Mouse (Mus musculus): ENCODE measurements around the gene Nup93. TPM values are rescaled to one million over a fixed set of nuclear protein-coding genes. Genes with fewer than 3 reads are reported as not detected.

The Nup93 gene
- polyA plus RNA-seq, 1 experiment: 58.7 TPM

GRCm38 (mm10) chr8:94184357-94184843 lies 30.0 kb upstream of the Nup93 start:
- Histone ChIP-seq H3K27me3 (ENCODE audit: control insufficient read depth, insufficient read depth, insufficient read length) (no peaks in the 10 kb centered on the region), H3K4me3 (ENCODE audit: insufficient read depth, poor library complexity, severe bottlenecking) (no peak overlapping the region), H3K36me3 (ENCODE audit: control insufficient read depth, insufficient read depth) (peaks cover 8% of the 10 kb centered on the region), H3ac (ENCODE audit: control insufficient read depth, insufficient read length, low read depth) (no peak overlapping the region), H3K79me2 (ENCODE audit: control insufficient read depth, insufficient read depth) (peaks cover 14% of the 10 kb centered on the region), H3K79me3 (ENCODE audit: low read depth) (peaks cover 5% of the 10 kb centered on the region)
- TF ChIP-seq MYOD1 (IDR thresholded peaks at IDR 0.05; ENCODE audit: control insufficient read depth, insufficient read length, low read depth): no peak
- TF ChIP-seq CTCF (IDR thresholded peaks at IDR 0.05; ENCODE audit: control insufficient read depth, insufficient read depth, insufficient read length): no peak
- TF ChIP-seq MYOG (IDR thresholded peaks at IDR 0.05; ENCODE audit: control insufficient read depth, extremely low read depth, insufficient read length): no peak
- no peak for TF ChIP-seq FOSL1 (IDR thresholded peaks at IDR 0.05; ENCODE audit: insufficient read depth, low read length, poor library complexity, severe bottlenecking)
- TF ChIP-seq USF1 (IDR thresholded peaks at IDR 0.05; ENCODE audit: low read depth): no peak
- TF ChIP-seq MAX (IDR thresholded peaks at IDR 0.05): no peak
- TF ChIP-seq CEBPB (IDR thresholded peaks at IDR 0.05; ENCODE audit: low read depth): no peak

DNA sequence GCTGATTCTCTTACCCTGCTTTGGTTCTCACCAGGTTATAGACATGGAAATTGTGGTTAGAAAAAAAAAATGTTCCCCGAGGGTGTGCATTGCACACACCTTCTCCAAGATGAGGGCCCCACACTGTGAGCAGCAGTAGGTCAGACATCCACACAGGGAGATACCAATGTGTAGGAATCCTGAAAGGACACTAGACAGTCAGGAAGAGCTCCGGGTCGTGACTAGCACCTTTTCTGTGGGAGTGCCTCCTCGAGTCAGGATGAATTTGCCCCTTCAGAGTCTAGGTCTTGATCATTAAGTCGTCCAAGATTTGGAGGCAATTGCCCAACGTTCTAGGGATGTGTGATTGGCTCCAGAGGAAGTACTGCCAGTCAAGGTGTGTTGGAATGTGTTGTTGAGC lies 28.6 kb upstream of the Nup93 start:
- Histone ChIP-seq H3K36me3 (ENCODE audit: control insufficient read depth, insufficient read depth) (no peaks in the 10 kb centered on the region), H3K27me3 (ENCODE audit: control insufficient read depth, insufficient read depth, insufficient read length) (no peaks in the 10 kb centered on the region), H3K4me3 (ENCODE audit: insufficient read depth, poor library complexity, severe bottlenecking) (no peak overlapping the region), H3K79me2 (ENCODE audit: control insufficient read depth, insufficient read depth) (peaks cover under 1% of the 10 kb centered on the region), H3K79me3 (ENCODE audit: low read depth) (no peaks in the 10 kb centered on the region), H3ac (ENCODE audit: control insufficient read depth, insufficient read length, low read depth) (no peak overlapping the region)
- TF ChIP-seq FOSL1 (IDR thresholded peaks at IDR 0.05; ENCODE audit: insufficient read depth, low read length, poor library complexity, severe bottlenecking) (no peak), CTCF (IDR thresholded peaks at IDR 0.05; ENCODE audit: control insufficient read depth, insufficient read depth, insufficient read length) (no peak), USF1 (IDR thresholded peaks at IDR 0.05; ENCODE audit: low read depth) (no peak), CEBPB (IDR thresholded peaks at IDR 0.05; ENCODE audit: low read depth) (no peak), MYOD1 (IDR thresholded peaks at IDR 0.05; ENCODE audit: control insufficient read depth, insufficient read length, low read depth) (no peak), MAX (IDR thresholded peaks at IDR 0.05) (no peak), MYOG (IDR thresholded peaks at IDR 0.05; ENCODE audit: control insufficient read depth, extremely low read depth, insufficient read length) (no peak)

GRCm38 (mm10) chr8:94186542-94186941 lies 27.8 kb upstream of the Nup93 start:
- H3K36me3 ChIP-seq (ENCODE audit: control insufficient read depth, insufficient read depth): no peaks in the 10 kb centered on the region
- no peak overlapping the region for H3ac ChIP-seq (ENCODE audit: control insufficient read depth, insufficient read length, low read depth)
- no peak for TF ChIP-seq CEBPB (IDR thresholded peaks at IDR 0.05; ENCODE audit: low read depth)
- peak; percentile 52 for TF ChIP-seq CTCF (IDR thresholded peaks at IDR 0.05; ENCODE audit: control insufficient read depth, insufficient read depth, insufficient read length)
- H3K4me3 ChIP-seq (ENCODE audit: insufficient read depth, poor library complexity, severe bottlenecking): no peak overlapping the region
- no peaks in the 10 kb centered on the region for H3K27me3 ChIP-seq (ENCODE audit: control insufficient read depth, insufficient read depth, insufficient read length)
- H3K79me2 ChIP-seq (ENCODE audit: control insufficient read depth, insufficient read depth): no peaks in the 10 kb centered on the region
- no peaks in the 10 kb centered on the region for H3K79me3 ChIP-seq (ENCODE audit: low read depth)

GRCm38 (mm10) chr8:94187290-94188002 lies 26.9 kb upstream of the Nup93 start:
- TF ChIP-seq CEBPB (IDR thresholded peaks at IDR 0.05; ENCODE audit: low read depth) (no peak), MYOG (IDR thresholded peaks at IDR 0.05; ENCODE audit: control insufficient read depth, extremely low read depth, insufficient read length) (no peak), MYOD1 (IDR thresholded peaks at IDR 0.05; ENCODE audit: control insufficient read depth, insufficient read length, low read depth) (no peak), USF1 (IDR thresholded peaks at IDR 0.05; ENCODE audit: low read depth) (no peak), FOSL1 (IDR thresholded peaks at IDR 0.05; ENCODE audit: insufficient read depth, low read length, poor library complexity, severe bottlenecking) (no peak), MAX (IDR thresholded peaks at IDR 0.05) (no peak), CTCF (IDR thresholded peaks at IDR 0.05; ENCODE audit: control insufficient read depth, insufficient read depth, insufficient read length) (no peak)
- no peak overlapping the region for H3ac ChIP-seq (ENCODE audit: control insufficient read depth, insufficient read length, low read depth)
- no peak overlapping the region for H3K4me3 ChIP-seq (ENCODE audit: insufficient read depth, poor library complexity, severe bottlenecking)

DNA sequence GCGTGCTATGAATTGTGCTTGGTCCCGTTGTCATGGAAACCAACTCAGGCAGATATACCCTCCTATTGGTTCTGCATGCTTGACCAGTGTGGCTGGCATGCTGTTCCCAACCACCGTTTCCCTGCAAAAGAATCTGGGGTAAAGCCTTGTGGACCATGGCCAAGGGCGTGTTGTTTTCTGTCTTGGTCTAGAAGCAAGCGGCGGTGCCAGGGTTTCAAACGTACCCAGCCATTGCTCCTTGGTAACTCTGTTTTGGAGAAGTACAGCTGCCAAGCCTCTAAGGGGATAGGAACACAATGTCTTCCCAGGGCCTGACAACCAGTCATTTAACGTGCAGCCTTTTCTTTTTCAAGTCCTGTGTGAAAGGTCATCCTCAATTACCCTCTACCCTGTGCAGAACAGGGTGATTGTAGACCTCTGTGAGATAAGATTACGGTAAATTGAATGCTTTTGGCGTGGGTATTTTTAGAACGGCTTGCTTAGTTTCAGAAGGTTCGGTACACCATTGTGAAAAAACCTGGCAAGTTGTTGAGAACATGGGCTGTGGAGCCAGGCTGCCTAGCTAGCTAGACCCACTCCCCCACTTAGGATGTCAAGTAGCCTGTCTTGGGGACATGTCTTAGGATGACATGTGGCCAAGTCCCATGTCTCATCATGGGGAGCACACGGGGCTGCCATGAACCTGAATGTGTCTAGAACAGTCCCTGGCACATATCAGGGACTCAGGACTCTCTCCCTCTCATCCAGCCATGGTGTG lies 24.9 kb upstream of the Nup93 start:
- no peak overlapping the region for H3ac ChIP-seq (ENCODE audit: control insufficient read depth, insufficient read length, low read depth)
- H3K79me2 ChIP-seq (ENCODE audit: control insufficient read depth, insufficient read depth): no peaks in the 10 kb centered on the region
- no peak overlapping the region for H3K4me3 ChIP-seq (ENCODE audit: insufficient read depth, poor library complexity, severe bottlenecking)
- H3K27me3 ChIP-seq (ENCODE audit: control insufficient read depth, insufficient read depth, insufficient read length): no peaks in the 10 kb centered on the region
- no peaks in the 10 kb centered on the region for H3K36me3 ChIP-seq (ENCODE audit: control insufficient read depth, insufficient read depth)
- H3K79me3 ChIP-seq (ENCODE audit: low read depth): no peaks in the 10 kb centered on the region
- no peak for TF ChIP-seq MAX (IDR thresholded peaks at IDR 0.05)
- TF ChIP-seq CEBPB (IDR thresholded peaks at IDR 0.05; ENCODE audit: low read depth): no peak
- no peak for TF ChIP-seq FOSL1 (IDR thresholded peaks at IDR 0.05; ENCODE audit: insufficient read depth, low read length, poor library complexity, severe bottlenecking)
- no peak for TF ChIP-seq MYOG (IDR thresholded peaks at IDR 0.05; ENCODE audit: control insufficient read depth, extremely low read depth, insufficient read length)
- TF ChIP-seq MYOD1 (IDR thresholded peaks at IDR 0.05; ENCODE audit: control insufficient read depth, insufficient read length, low read depth): no peak
- no peak for TF ChIP-seq USF1 (IDR thresholded peaks at IDR 0.05; ENCODE audit: low read depth)
- no peak for TF ChIP-seq CTCF (IDR thresholded peaks at IDR 0.05; ENCODE audit: control insufficient read depth, insufficient read depth, insufficient read length)

More at GRCm38 (mm10) chr8:94187290-94188002, 26.9 kb upstream of the Nup93 start:
- Histone ChIP-seq H3K79me3 (ENCODE audit: low read depth) (no peaks in the 10 kb centered on the region), H3K36me3 (ENCODE audit: control insufficient read depth, insufficient read depth) (no peaks in the 10 kb centered on the region), H3K79me2 (ENCODE audit: control insufficient read depth, insufficient read depth) (no peaks in the 10 kb centered on the region), H3K27me3 (ENCODE audit: control insufficient read depth, insufficient read depth, insufficient read length) (no peaks in the 10 kb centered on the region)
